Mouse (Mus musculus): ENCODE measurements at regions not wholly inside any gene's neighbourhood (a gene's known extent, or its start where the extent isn't known, plus 50 kb on each side); places are given as distances from the start of the nearest gene placed in this dataset.

- no peaks in the 10 kb centered on the region for H3K9me3 ChIP-seq (replicated peaks; ENCODE audit: control insufficient read depth, low read length)
- H3K36me3 ChIP-seq (replicated peaks; ENCODE audit: control insufficient read depth, insufficient read depth, low read length): no peaks in the 10 kb centered on the region
- no peaks in the 10 kb centered on the region for H3K4me1 ChIP-seq (ENCODE audit: control insufficient read depth, insufficient read depth)
- ATAC-seq (ENCODE audit: insufficient read depth, low read depth): no peak
- TF ChIP-seq EP300 (IDR thresholded peaks at IDR 0.05; ENCODE audit: low read depth): no peak
- no peak for TF ChIP-seq CTCF (IDR thresholded peaks at IDR 0.05; ENCODE audit: low read depth)
- no peak overlapping the region for H3K9ac ChIP-seq (replicated peaks; ENCODE audit: low read depth, low read length)
- no peaks in the 10 kb centered on the region for H3K27me3 ChIP-seq (ENCODE audit: control insufficient read depth, insufficient read depth, low read length)
- H3K27ac ChIP-seq (ENCODE audit: low read depth): no peak overlapping the region
- H3K4me3 ChIP-seq (ENCODE audit: low read depth, low read length): no peak overlapping the region
- no peak overlapping the region for H3K4me2 ChIP-seq (ENCODE audit: low read depth, low read length)
- no peak for DNase-seq (ENCODE audit: low spot score)
These were observed 812.5 kb downstream of the Robo1 start for GRCm38 (mm10) chr16:73120568-73120967.

DNA sequence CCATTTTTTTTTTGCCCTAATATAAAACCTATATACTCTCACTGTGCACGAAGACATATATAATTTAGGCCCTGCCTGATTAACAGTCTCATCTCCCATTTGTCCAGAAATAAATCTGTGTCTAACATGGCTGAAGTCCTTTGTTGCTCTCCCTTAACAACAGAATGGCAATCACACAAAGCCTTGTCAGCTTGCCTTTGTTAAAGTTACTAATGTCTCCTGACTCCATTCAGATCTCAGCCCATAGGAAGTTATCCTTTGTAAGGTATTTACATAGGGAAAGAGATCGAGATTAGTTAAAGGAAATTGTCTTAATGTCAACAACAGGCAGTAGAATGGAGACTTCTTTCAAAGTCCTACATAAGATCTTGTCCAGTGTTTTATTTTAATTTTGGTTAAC lies 809.2 kb downstream of the Robo1 start:
- no peak overlapping the region for H3K9ac ChIP-seq (replicated peaks; ENCODE audit: low read depth, low read length)
- no peak overlapping the region for H3K4me2 ChIP-seq (ENCODE audit: low read depth, low read length)
- no peaks in the 10 kb centered on the region for H3K36me3 ChIP-seq (replicated peaks; ENCODE audit: control insufficient read depth, insufficient read depth, low read length)
- DNase-seq (ENCODE audit: low spot score) (no peak), ATAC-seq (ENCODE audit: insufficient read depth, low read depth) (no peak)
- H3K4me3 ChIP-seq (ENCODE audit: low read depth, low read length): no peak overlapping the region
- no peaks in the 10 kb centered on the region for H3K4me1 ChIP-seq (ENCODE audit: control insufficient read depth, insufficient read depth)
- 51% methylated on average over 2 of the region's 2 CpGs for WGBS
- no peak overlapping the region for H3K27ac ChIP-seq (ENCODE audit: low read depth)
- no peaks in the 10 kb centered on the region for H3K27me3 ChIP-seq (ENCODE audit: control insufficient read depth, insufficient read depth, low read length)
- TF ChIP-seq EP300 (IDR thresholded peaks at IDR 0.05; ENCODE audit: low read depth): no peak
- TF ChIP-seq CTCF (IDR thresholded peaks at IDR 0.05; ENCODE audit: low read depth): no peak
- H3K9me3 ChIP-seq (replicated peaks; ENCODE audit: control insufficient read depth, low read length): no peaks in the 10 kb centered on the region

DNA sequence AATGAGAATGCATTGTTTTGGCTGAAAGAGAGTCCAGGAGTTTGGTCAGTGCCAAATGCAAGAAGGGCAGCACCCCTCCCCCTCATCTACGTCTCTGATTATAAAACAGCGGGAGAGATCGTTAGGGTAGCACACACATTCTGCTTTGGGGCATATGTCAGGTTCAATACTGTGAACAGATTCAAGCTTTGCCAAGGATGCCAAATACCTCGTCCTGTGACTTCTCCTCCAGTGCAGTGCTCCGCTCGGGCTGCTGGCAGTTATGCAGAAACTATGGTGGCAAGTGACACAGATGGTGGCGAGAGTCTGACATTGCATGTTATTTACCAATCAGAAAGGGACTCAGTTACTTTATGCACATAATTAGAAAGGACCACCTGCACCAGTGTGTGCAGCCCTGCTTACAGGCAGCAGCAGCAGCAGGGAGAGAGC lies 799.9 kb downstream of the Robo1 start:
- no peak for TF ChIP-seq EP300 (IDR thresholded peaks at IDR 0.05; ENCODE audit: low read depth)
- no peak for TF ChIP-seq CTCF (IDR thresholded peaks at IDR 0.05; ENCODE audit: low read depth)
- no peak for ATAC-seq (ENCODE audit: insufficient read depth, low read depth)
- no peaks in the 10 kb centered on the region for H3K9me3 ChIP-seq (replicated peaks; ENCODE audit: control insufficient read depth, low read length)
- H3K27me3 ChIP-seq (ENCODE audit: control insufficient read depth, insufficient read depth, low read length): no peaks in the 10 kb centered on the region
- no peak overlapping the region for H3K9ac ChIP-seq (replicated peaks; ENCODE audit: low read depth, low read length)
- H3K4me3 ChIP-seq (ENCODE audit: low read depth, low read length): no peak overlapping the region
- no peak overlapping the region for H3K27ac ChIP-seq (ENCODE audit: low read depth)
- 78% methylated on average over 7 of the region's 7 CpGs for WGBS
- no peak overlapping the region for H3K4me2 ChIP-seq (ENCODE audit: low read depth, low read length)
- no peak for DNase-seq (ENCODE audit: low spot score)
- no peaks in the 10 kb centered on the region for H3K4me1 ChIP-seq (ENCODE audit: control insufficient read depth, insufficient read depth)
- no peaks in the 10 kb centered on the region for H3K36me3 ChIP-seq (replicated peaks; ENCODE audit: control insufficient read depth, insufficient read depth, low read length)

DNA sequence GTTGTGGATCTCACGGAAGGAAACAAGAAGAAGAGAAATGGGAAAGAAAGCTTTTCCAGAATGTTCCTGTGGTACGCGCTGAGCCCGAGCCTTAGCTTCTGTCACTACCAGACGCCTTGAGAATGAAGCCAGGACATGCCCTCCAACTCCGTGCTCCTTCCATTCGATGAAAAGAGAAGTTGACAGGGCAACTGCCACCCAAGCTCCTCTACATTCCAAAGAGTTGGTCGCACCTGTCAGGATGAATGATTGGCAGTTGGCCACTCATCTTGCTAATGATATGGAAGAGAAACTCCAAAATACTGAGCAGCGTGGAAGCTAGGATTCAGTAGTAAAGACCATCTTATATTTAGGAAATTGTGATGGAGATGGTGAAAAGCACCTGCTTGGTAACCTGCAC lies 799.5 kb downstream of the Robo1 start:
- Histone ChIP-seq H3K9ac (replicated peaks; ENCODE audit: low read depth, low read length) (no peak overlapping the region), H3K27ac (ENCODE audit: low read depth) (no peak overlapping the region), H3K4me1 (ENCODE audit: control insufficient read depth, insufficient read depth) (no peaks in the 10 kb centered on the region), H3K27me3 (ENCODE audit: control insufficient read depth, insufficient read depth, low read length) (no peaks in the 10 kb centered on the region), H3K9me3 (replicated peaks; ENCODE audit: control insufficient read depth, low read length) (no peaks in the 10 kb centered on the region), H3K4me3 (ENCODE audit: low read depth, low read length) (no peak overlapping the region), H3K4me2 (ENCODE audit: low read depth, low read length) (no peak overlapping the region), H3K36me3 (replicated peaks; ENCODE audit: control insufficient read depth, insufficient read depth, low read length) (no peaks in the 10 kb centered on the region)
- ATAC-seq (ENCODE audit: insufficient read depth, low read depth): no peak
- 81% methylated on average over 9 of the region's 9 CpGs for WGBS
- TF ChIP-seq EP300 (IDR thresholded peaks at IDR 0.05; ENCODE audit: low read depth): no peak
- no peak for TF ChIP-seq CTCF (IDR thresholded peaks at IDR 0.05; ENCODE audit: low read depth)
- no peak for DNase-seq (ENCODE audit: low spot score)

GRCm38 (mm10) chr16:73105496-73105895 lies 797.4 kb downstream of the Robo1 start:
- no peak for ATAC-seq (ENCODE audit: insufficient read depth, low read depth)

DNA sequence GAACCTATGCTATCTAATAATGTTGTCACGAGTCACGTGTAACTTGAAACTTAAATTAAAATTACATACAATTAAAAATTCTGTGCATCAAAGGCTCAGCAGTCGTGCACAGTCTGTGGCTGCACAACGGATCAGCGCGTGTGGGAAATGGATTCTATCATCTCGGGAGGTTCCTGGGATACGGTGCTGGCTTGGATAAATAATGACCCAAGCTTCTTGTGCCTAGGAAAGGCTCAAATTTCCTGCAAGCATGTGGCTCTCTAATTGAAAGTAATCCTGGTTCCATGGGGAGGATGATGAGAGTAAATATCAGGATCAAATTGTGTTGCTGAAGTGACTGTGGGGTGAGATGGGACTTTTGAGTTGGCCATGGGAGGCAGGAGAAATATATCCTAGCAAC lies 792.2 kb downstream of the Robo1 start:
- TF ChIP-seq EP300 (IDR thresholded peaks at IDR 0.05; ENCODE audit: low read depth): no peak
- no peak for TF ChIP-seq CTCF (IDR thresholded peaks at IDR 0.05; ENCODE audit: low read depth)
- Histone ChIP-seq H3K4me3 (ENCODE audit: low read depth, low read length) (no peak overlapping the region), H3K27me3 (ENCODE audit: control insufficient read depth, insufficient read depth, low read length) (no peaks in the 10 kb centered on the region), H3K9me3 (replicated peaks; ENCODE audit: control insufficient read depth, low read length) (no peaks in the 10 kb centered on the region), H3K27ac (ENCODE audit: low read depth) (no peak overlapping the region), H3K4me2 (ENCODE audit: low read depth, low read length) (no peak overlapping the region), H3K36me3 (replicated peaks; ENCODE audit: control insufficient read depth, insufficient read depth, low read length) (no peaks in the 10 kb centered on the region), H3K4me1 (ENCODE audit: control insufficient read depth, insufficient read depth) (no peaks in the 10 kb centered on the region), H3K9ac (replicated peaks; ENCODE audit: low read depth, low read length) (no peak overlapping the region)
- DNase-seq (ENCODE audit: low spot score) (no peak), ATAC-seq (ENCODE audit: insufficient read depth, low read depth) (no peak)
- 76% methylated on average over 8 of the region's 8 CpGs for WGBS

More at GRCm38 (mm10) chr16:73105496-73105895, 797.4 kb downstream of the Robo1 start:
- DNase-seq (ENCODE audit: low spot score): no peak
- H3K36me3 ChIP-seq (replicated peaks; ENCODE audit: control insufficient read depth, insufficient read depth, low read length): no peaks in the 10 kb centered on the region
- H3K4me2 ChIP-seq (ENCODE audit: low read depth, low read length): no peak overlapping the region; the same call in 1 of the 2 replicates
- no peak overlapping the region for H3K4me3 ChIP-seq (ENCODE audit: low read depth, low read length)
- no peaks in the 10 kb centered on the region for H3K4me1 ChIP-seq (ENCODE audit: control insufficient read depth, insufficient read depth)
- TF ChIP-seq EP300 (IDR thresholded peaks at IDR 0.05; ENCODE audit: low read depth) (no peak), CTCF (IDR thresholded peaks at IDR 0.05; ENCODE audit: low read depth) (no peak)
- H3K27ac ChIP-seq (ENCODE audit: low read depth): no peak overlapping the region
- H3K27me3 ChIP-seq (ENCODE audit: control insufficient read depth, insufficient read depth, low read length): no peaks in the 10 kb centered on the region
- H3K9ac ChIP-seq (replicated peaks; ENCODE audit: low read depth, low read length): no peak overlapping the region
- H3K9me3 ChIP-seq (replicated peaks; ENCODE audit: control insufficient read depth, low read length): no peaks in the 10 kb centered on the region
- WGBS: 42% methylated on average over 10 of the region's 10 CpGs

Data from heart, postnatal 0 days (tissue).